Mouse (Mus musculus) kidney, embryonic 14.5 days (tissue): ENCODE measurements around the gene Prps1. TPM values are rescaled to one million over a fixed set of nuclear protein-coding genes. Genes with fewer than 3 reads are reported as not detected.

ENCODE experiments used
- ATAC-seq: fragments of 200-750 bp; cut with Nextera tagmentation; 2 replicates; pipeline ENCODE4 v1.8.0; 2017; ENCODE audit warnings: moderate number of reproducible peaks, mild to moderate bottlenecking, moderate TSS enrichment, moderate library complexity; ENCODE audit not compliant: low FRiP score, low TSS enrichment
- H3K27ac ChIP-seq: fragments of 300-500 bp; sonication (generic); 2 replicates; pipeline ENCODE4 v1.5.1; 2014; ENCODE audit warnings: low read depth, mild to moderate bottlenecking, low read length, moderate library complexity, mixed read lengths
- H3K27me3 ChIP-seq: fragments of 300-500 bp; sonication (generic); 2 replicates; pipeline ENCODE4 v1.6.1; 2014; ENCODE audit warnings: mild to moderate bottlenecking, low read length; ENCODE audit not compliant: control insufficient read depth, insufficient read depth
- H3K36me3 ChIP-seq: fragments of 300-500 bp; sonication (generic); 2 replicates; pipeline ENCODE4 v1.6.1; 2014; ENCODE audit warnings: low read length, mixed read lengths; ENCODE audit not compliant: control insufficient read depth, insufficient read depth
- H3K4me1 ChIP-seq: fragments of 300-500 bp; sonication (generic); 2 replicates; pipeline ENCODE4 v1.6.1; 2014; ENCODE audit warnings: low read length, mixed read lengths; ENCODE audit not compliant: control insufficient read depth, insufficient read depth
- H3K4me2 ChIP-seq: fragments of 300-500 bp; sonication (generic); replicated peaks from 2 replicates; pipeline ENCODE4 v1.6.1; 2014; ENCODE audit warnings: low read depth, mild to moderate bottlenecking, low read length
- H3K4me3 ChIP-seq: fragments of 300-500 bp; sonication (generic); 2 replicates; pipeline ENCODE4 v1.5.1; 2014; ENCODE audit warnings: mild to moderate bottlenecking, low read length
- H3K9ac ChIP-seq: fragments of 300-500 bp; sonication (generic); 2 replicates; pipeline ENCODE4 v1.6.1; 2014; ENCODE audit warnings: low read depth, mild to moderate bottlenecking, low read length, moderate library complexity
- H3K9me3 ChIP-seq: fragments of 300-500 bp; sonication (generic); 2 replicates; pipeline ENCODE4 v1.6.1; 2016; ENCODE audit warnings: low read length; ENCODE audit not compliant: control insufficient read depth
- WGBS: fragments of 180-500 bp; shearing (Covaris S2); extraction: QIAGEN DNeasy Blood & Tissue Kit; methylation state at CpG from one replicate; pipeline ENCODE4 v1.1.7; 2014; 5-methylcytosine and 5-hydroxymethylcytosine counted together
- polyA plus RNA-seq: library from polyadenylated mRNA; unstranded; fragments of >200 nt; fragmentation: Nextera tagmentation; extraction: Ambion mirVana; gene quantifications from 2 replicates; pipeline ENCODE4 v1.2.1, GENCODE M21; 2014

The Prps1 gene
- polyA plus RNA-seq, 1 experiment from 2014 or later = 58.2 TPM

GRCm38 (mm10) chrX:140520146-140521102 lies 64.0 kb downstream of the Prps1 start:
- WGBS = 25% methylated on average over 25 of the region's 25 CpGs
- H3K4me1 ChIP-seq = peaks cover 3% of the 10 kb centered on the region; the same call in 1 of the 2 replicates
- H3K9me3 ChIP-seq = no peaks in the 10 kb centered on the region
- H3K36me3 ChIP-seq = no peaks in the 10 kb centered on the region
- H3K4me3 ChIP-seq = 0 out of 2 replicates have a peak overlapping the region, but pooled peaks have one; percentile 6
- H3K9ac ChIP-seq = no peak overlapping the region
- H3K27ac ChIP-seq = peak overlapping the region; percentile 43
- H3K4me2 ChIP-seq = peak overlapping the region; percentile 30
- peak; percentile 96 for ATAC-seq
- H3K27me3 ChIP-seq = no peaks in the 10 kb centered on the region

GRCm38 (mm10) chrX:140522071-140522765 lies 65.8 kb downstream of the Prps1 start:
- no peak; the same call in 1 of the 2 replicates for ATAC-seq
- no peaks in the 10 kb centered on the region for H3K9me3 ChIP-seq
- 50% methylated on average over 14 of the region's 14 CpGs for WGBS
- H3K4me2 ChIP-seq = no peak overlapping the region
- no peaks in the 10 kb centered on the region for H3K36me3 ChIP-seq
- H3K4me3 ChIP-seq = no peak overlapping the region
- peaks cover 3% of the 10 kb centered on the region; the same call in 1 of the 2 replicates for H3K4me1 ChIP-seq
- no peaks in the 10 kb centered on the region for H3K27me3 ChIP-seq
- no peak overlapping the region for H3K27ac ChIP-seq
- no peak overlapping the region for H3K9ac ChIP-seq

GRCm38 (mm10) chrX:140524231-140524630 lies 67.8 kb downstream of the Prps1 start:
- no peak overlapping the region for H3K4me3 ChIP-seq
- H3K27ac ChIP-seq = no peak overlapping the region
- no peaks in the 10 kb centered on the region for H3K27me3 ChIP-seq
- H3K9me3 ChIP-seq = no peaks in the 10 kb centered on the region
- WGBS = 80% methylated on average over 5 of the region's 5 CpGs
- no peak overlapping the region for H3K4me2 ChIP-seq
- H3K9ac ChIP-seq = no peak overlapping the region
- ATAC-seq = no peak
- H3K4me1 ChIP-seq = peaks cover 3% of the 10 kb centered on the region; the same call in 1 of the 2 replicates
- no peaks in the 10 kb centered on the region for H3K36me3 ChIP-seq

Other genes with a start within 250 kb of the Prps1 start
- 0.27 and 0.34 TPM in 2 replicates for gene Frmpd3, start 114.3 kb upstream of the Prps1 start, polyA plus RNA-seq
- gene Tsc22d3, start 144.0 kb downstream of the Prps1 start, polyA plus RNA-seq = 77.8 and 90.2 TPM in 2 replicates
- gene Mid2, start 208.0 kb downstream of the Prps1 start, polyA plus RNA-seq = 4.2 and 6.9 TPM in 2 replicates